Mouse (Mus musculus) midbrain, embryonic 14.5 days (tissue): ENCODE measurements at regions not wholly inside any gene's neighbourhood (a gene's known extent, or its start where the extent isn't known, plus 50 kb on each side); places are given as distances from the start of the nearest gene placed in this dataset.
A peak's percentile ranks its signal among the peaks of the same experiment; 100 is the strongest.

Source experiments
- ATAC-seq: fragments of 200-750 bp; cut with Nextera tagmentation; 2 replicates; pipeline ENCODE4 v1.8.0; 2017; ENCODE audit warnings: moderate number of reproducible peaks, moderate library complexity; ENCODE audit not compliant: low FRiP score, low TSS enrichment
- DNase-seq: peaks from one replicate; pipeline ENCODE4 v3.0.0-alpha.2; 2015
- H3K27ac ChIP-seq: fragments of 300-500 bp; sonication (generic); replicated peaks from 2 replicates; pipeline ENCODE4 v1.5.1; 2014; ENCODE audit warnings: mild to moderate bottlenecking, low read depth, low read length, moderate library complexity
- H3K27me3 ChIP-seq: fragments of 300-500 bp; sonication (generic); 2 replicates; pipeline ENCODE4 v1.6.1; 2014; ENCODE audit warnings: low read length, control low read depth, mixed read lengths; ENCODE audit not compliant: control insufficient read depth, insufficient read depth
- H3K36me3 ChIP-seq: fragments of 300-500 bp; sonication (generic); 2 replicates; pipeline ENCODE4 v1.6.1; 2014; ENCODE audit warnings: low read length, control low read depth; ENCODE audit not compliant: control insufficient read depth, insufficient read depth
- H3K4me1 ChIP-seq: fragments of 300-500 bp; sonication (generic); 2 replicates; pipeline ENCODE4 v1.6.1; 2014; ENCODE audit warnings: mild to moderate bottlenecking, antibody characterized with exemption, low read length, control low read depth; ENCODE audit not compliant: control insufficient read depth, insufficient read depth
- H3K4me2 ChIP-seq: fragments of 300-500 bp; sonication (generic); 2 replicates; pipeline ENCODE4 v1.6.1; 2014; ENCODE audit warnings: mild to moderate bottlenecking, low read length, moderate library complexity
- H3K4me3 ChIP-seq: fragments of 300-500 bp; sonication (generic); replicated peaks from 2 replicates; pipeline ENCODE4 v1.5.1; 2014; ENCODE audit warnings: low read depth, low read length
- H3K9ac ChIP-seq: fragments of 300-500 bp; sonication (generic); replicated peaks from 2 replicates; pipeline ENCODE4 v1.6.1; 2014; ENCODE audit warnings: mild to moderate bottlenecking, low read length, moderate library complexity
- H3K9me3 ChIP-seq: fragments of 300-500 bp; sonication (generic); 2 replicates; pipeline ENCODE4 v1.6.1; 2016; ENCODE audit warnings: low read length, control low read depth, mixed read lengths; ENCODE audit not compliant: control insufficient read depth
- WGBS: fragments of 180-500 bp; shearing (Covaris S2); extraction: QIAGEN DNeasy Blood & Tissue Kit; methylation state at CpG from one replicate; pipeline ENCODE4 v1.1.7; 2014; 5-methylcytosine and 5-hydroxymethylcytosine counted together

- H3K36me3 ChIP-seq: no peaks in the 10 kb centered on the region
- ATAC-seq (no peak), DNase-seq (peak; percentile 60)
- H3K4me3 ChIP-seq: no peak overlapping the region
- H3K4me2 ChIP-seq: no peak overlapping the region; the same call in 1 of the 2 replicates
- no peaks in the 10 kb centered on the region for H3K4me1 ChIP-seq
- H3K9ac ChIP-seq: no peak overlapping the region
- H3K27ac ChIP-seq: no peak overlapping the region
- no peaks in the 10 kb centered on the region for H3K27me3 ChIP-seq
- WGBS: 9% methylated on average over 12 of the region's 12 CpGs
- 0 out of 2 replicates have a peak, but pooled peaks cover 3% of the 10 kb centered on the region for H3K9me3 ChIP-seq
Measured at GRCm38 (mm10) chr2:160093078-160093477, 240.9 kb downstream of the Gm826 start.

DNA sequence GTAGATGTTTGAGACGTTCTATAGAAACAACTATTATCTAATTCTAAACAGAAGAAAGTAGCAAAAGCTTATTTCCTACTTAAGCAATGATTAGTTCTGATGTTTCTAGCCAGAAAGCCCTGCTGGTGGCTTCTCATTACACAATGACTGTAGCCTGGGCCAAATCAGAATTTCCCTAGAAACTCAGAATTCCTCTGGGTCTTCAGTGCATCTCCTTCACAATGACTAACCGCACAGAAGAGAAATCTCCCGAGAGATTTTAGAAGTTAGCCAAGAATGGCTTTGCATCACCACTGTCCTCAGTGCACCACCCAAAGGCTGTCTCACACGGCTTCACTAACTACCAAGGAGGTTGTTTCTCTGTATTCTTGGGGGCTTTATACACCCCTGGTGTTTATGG is 248.0 kb downstream of the Gm826 start:
- WGBS: 69% methylated on average over 4 of the region's 4 CpGs
- no peak for ATAC-seq
- no peak overlapping the region for H3K9ac ChIP-seq
- no peaks in the 10 kb centered on the region for H3K27me3 ChIP-seq
- no peak overlapping the region for H3K27ac ChIP-seq
- H3K36me3 ChIP-seq: no peaks in the 10 kb centered on the region
- H3K4me1 ChIP-seq: no peaks in the 10 kb centered on the region
- H3K4me3 ChIP-seq: no peak overlapping the region
- 0 out of 2 replicates have a peak, but pooled peaks cover 3% of the 10 kb centered on the region for H3K9me3 ChIP-seq
- no peak for DNase-seq
- H3K4me2 ChIP-seq: no peak overlapping the region

DNA sequence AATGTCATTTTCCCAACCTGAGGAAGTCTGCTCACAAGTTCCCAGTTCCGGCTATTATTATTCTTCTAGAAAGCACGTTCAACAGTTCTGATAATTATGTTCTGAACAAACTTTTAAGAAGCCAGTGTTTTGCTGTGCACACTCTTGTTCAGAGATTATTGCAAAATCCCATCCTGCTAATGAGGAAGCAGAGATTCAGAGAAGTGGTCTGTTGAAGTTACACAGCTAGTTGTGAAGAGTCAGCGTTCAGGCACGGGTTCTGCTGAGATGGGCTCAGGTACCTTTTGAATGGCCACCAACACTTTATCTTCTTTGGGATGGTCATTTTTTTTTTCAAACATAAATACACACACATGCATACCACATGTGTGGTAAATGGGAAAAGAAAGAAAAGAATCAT is 250.3 kb downstream of the Gm826 start:
- no peak overlapping the region for H3K4me3 ChIP-seq
- DNase-seq: no peak
- 96% methylated on average over 4 of the region's 4 CpGs for WGBS
- H3K36me3 ChIP-seq: no peaks in the 10 kb centered on the region
- no peaks in the 10 kb centered on the region for H3K9me3 ChIP-seq
- no peak overlapping the region for H3K27ac ChIP-seq
- ATAC-seq: no peak
- H3K4me2 ChIP-seq: no peak overlapping the region
- no peaks in the 10 kb centered on the region for H3K4me1 ChIP-seq
- H3K9ac ChIP-seq: no peak overlapping the region
- H3K27me3 ChIP-seq: no peaks in the 10 kb centered on the region

GRCm38 (mm10) chr2:160082106-160082653 is 251.8 kb downstream of the Gm826 start:
- Histone ChIP-seq H3K9me3 (no peaks in the 10 kb centered on the region), H3K36me3 (no peaks in the 10 kb centered on the region), H3K9ac (no peak overlapping the region), H3K4me2 (no peak overlapping the region), H3K4me1 (no peaks in the 10 kb centered on the region), H3K4me3 (no peak overlapping the region), H3K27ac (no peak overlapping the region), H3K27me3 (no peaks in the 10 kb centered on the region)
- 74% methylated on average over 5 of the region's 5 CpGs for WGBS
- no peak for ATAC-seq
- DNase-seq: no peak

DNA sequence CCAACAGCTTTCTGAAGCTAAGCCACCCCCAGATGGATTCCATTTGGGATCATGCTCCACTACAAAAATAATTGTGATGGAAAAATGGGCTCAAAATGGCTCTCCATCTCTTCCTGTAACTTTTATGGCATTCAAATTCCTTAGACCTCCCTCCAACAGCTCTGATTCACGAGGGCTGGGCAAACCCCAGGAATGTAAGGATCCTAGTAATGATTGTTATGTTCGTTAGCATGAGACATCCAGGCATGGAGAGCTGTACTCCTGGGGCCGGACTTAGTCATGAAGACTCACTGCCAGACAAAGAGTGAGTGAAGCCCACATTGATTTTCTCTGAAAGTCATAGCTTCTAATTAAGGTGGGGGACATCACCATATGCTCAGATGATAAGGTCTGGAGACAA is 258.3 kb downstream of the Gm826 start:
- no peak overlapping the region for H3K27ac ChIP-seq
- no peak overlapping the region for H3K4me3 ChIP-seq
- H3K36me3 ChIP-seq: no peaks in the 10 kb centered on the region
- no peak overlapping the region for H3K4me2 ChIP-seq
- H3K9me3 ChIP-seq: no peaks in the 10 kb centered on the region
- H3K4me1 ChIP-seq: no peaks in the 10 kb centered on the region
- 82% methylated on average over 3 of the region's 3 CpGs for WGBS
- DNase-seq: no peak
- H3K27me3 ChIP-seq: no peaks in the 10 kb centered on the region
- no peak overlapping the region for H3K9ac ChIP-seq
- ATAC-seq: no peak

GRCm38 (mm10) chr2:160070441-160070840 is 263.5 kb downstream of the Gm826 start:
- WGBS: 89% methylated on average over 2 of the region's 2 CpGs
- Histone ChIP-seq H3K9me3 (no peaks in the 10 kb centered on the region), H3K4me2 (no peak overlapping the region), H3K27ac (no peak overlapping the region), H3K4me1 (no peaks in the 10 kb centered on the region), H3K9ac (no peak overlapping the region), H3K36me3 (no peaks in the 10 kb centered on the region), H3K27me3 (no peaks in the 10 kb centered on the region), H3K4me3 (no peak overlapping the region)
- no peak for ATAC-seq
- DNase-seq: no peak

DNA sequence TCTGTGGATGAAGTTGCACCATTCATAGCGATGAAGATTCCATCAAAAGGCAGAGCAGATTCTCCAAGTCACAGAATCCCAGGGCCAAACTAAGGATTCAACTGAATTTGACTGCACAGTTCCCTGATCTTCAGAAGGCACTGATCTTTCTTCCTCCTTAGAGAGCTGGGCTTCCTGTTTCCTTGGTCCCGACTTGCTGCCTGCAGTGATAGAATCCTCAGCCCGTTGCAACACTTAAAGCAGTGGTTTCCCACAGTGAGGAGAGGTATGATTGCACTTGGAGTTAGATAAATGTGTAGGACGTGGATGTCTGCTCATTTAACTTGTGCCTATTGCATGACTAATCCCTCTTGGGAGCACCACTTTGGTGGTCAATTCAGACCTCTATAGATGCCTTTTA is 265.2 kb downstream of the Gm826 start:
- Histone ChIP-seq H3K4me3 (no peak overlapping the region), H3K4me2 (no peak overlapping the region), H3K9me3 (no peaks in the 10 kb centered on the region), H3K4me1 (no peaks in the 10 kb centered on the region), H3K36me3 (no peaks in the 10 kb centered on the region), H3K27me3 (no peaks in the 10 kb centered on the region), H3K9ac (no peak overlapping the region), H3K27ac (no peak overlapping the region)
- no peak for ATAC-seq
- WGBS: 69% methylated on average over 4 of the region's 4 CpGs
- no peak for DNase-seq

DNA sequence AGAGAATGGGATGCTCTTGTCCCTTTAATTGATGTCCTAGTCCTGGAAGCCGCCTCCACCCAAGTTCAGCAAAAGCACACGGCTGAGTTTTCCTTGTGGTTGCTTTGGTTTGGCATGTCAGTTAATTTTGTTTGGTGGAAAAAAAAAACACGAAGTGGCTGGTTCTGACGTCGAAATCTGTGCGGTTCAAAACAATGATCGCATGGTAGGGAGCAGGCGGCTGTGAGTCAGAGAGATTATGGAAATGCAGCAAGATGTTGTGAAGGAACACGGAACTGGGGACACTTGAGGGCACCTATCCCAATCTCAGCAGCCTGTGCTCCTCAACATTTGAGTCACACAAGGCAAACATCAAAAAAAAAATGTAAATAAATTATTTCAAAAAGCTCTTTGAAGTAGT is 266.1 kb downstream of the Gm826 start:
- no peaks in the 10 kb centered on the region for H3K36me3 ChIP-seq
- no peak for DNase-seq
- H3K4me1 ChIP-seq: no peaks in the 10 kb centered on the region
- 76% methylated on average over 9 of the region's 9 CpGs for WGBS
- H3K9me3 ChIP-seq: no peaks in the 10 kb centered on the region
- H3K9ac ChIP-seq: no peak overlapping the region
- ATAC-seq: no peak
- no peaks in the 10 kb centered on the region for H3K27me3 ChIP-seq
- H3K4me3 ChIP-seq: no peak overlapping the region
- no peak overlapping the region for H3K4me2 ChIP-seq
- H3K27ac ChIP-seq: no peak overlapping the region

DNA sequence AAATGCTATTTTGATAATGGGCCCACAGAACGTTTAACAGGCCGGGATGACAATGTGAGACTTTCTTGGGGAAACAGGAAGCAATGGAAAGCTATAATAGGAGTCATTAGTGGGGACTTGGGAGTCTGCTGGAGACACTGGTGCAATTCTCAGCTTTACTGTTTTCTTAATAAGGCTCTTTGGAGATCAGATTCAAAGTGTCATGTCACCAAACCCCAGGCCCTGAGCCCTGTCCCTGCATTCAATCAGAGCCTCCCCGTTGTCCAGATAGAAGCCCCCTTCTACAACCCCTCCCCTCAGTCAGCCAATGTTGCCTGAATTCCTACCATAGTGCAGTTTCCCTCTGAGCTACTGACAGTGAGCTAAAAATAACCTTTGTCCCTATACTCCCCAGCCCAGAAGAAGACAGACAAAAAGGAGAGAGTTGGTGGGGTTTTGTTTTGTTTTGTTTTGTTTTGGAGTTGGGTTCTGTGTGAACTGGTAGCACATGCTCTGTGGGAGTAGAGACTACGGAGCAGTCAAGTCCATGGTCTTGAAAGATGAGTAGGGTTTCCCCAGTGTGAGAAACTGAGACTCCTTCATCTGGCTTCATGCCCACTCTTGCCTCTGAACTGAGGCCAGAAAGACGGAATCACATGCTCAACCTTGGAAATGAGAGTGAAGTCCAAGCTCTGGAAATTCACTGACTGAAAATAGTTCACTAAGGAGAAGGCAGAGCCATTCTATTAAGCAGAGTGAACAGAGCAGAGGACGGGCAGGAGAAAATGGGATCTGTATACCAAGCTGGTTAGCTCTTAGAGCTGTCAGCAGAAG is 267.3 kb downstream of the Gm826 start:
- WGBS: 53% methylated on average over 6 of the region's 6 CpGs
- Histone ChIP-seq H3K9ac (no peak overlapping the region), H3K27ac (no peak overlapping the region), H3K9me3 (no peaks in the 10 kb centered on the region), H3K27me3 (no peaks in the 10 kb centered on the region), H3K4me2 (no peak overlapping the region), H3K4me1 (no peaks in the 10 kb centered on the region), H3K4me3 (no peak overlapping the region), H3K36me3 (no peaks in the 10 kb centered on the region)
- DNase-seq: peak; percentile 43
- no peak for ATAC-seq
